16 mouse cellular contexts compared by ENCODE assay signal in the genomic region with DNA sequence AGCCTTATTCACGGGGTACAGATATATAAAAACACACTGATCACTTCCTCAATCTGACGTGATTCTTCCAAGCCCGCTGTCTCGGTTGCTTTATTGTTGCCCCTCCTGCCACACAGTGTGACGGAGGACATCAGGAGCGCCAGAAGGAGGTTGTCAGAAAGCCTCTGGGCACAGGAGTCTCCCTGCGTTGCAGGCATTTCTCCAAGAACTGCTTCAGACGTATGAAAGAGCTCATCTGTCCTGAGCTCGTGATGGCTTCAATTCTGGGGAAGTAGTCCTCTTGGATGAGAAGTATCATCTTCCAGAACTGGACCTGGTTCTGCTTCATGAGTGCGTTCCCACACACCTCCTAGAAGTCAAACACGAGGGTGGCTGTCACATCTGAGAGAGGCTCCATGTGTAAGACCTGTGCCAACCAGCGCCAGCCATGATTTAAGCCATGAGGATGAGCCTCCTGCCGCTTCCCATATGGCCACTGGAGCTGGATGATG. TPM values are rescaled to one million over a fixed set of nuclear protein-coding genes. Genes with fewer than 3 reads are reported as not detected.
DNase-seq lines count a peak whose midpoint lies in the region; ATAC-seq and TF ChIP-seq lines count a peak whose summit lies in the region.
"Had no signal": no experiment of that assay in that cellular context is flagged by ENCODE, and none has a peak within 500 bp of the region (broad histone marks: within the 10 kb centered on the region; RNA-seq: fewer than 3 reads in every experiment).

No protein-coding gene starts in this region.

- no peak for DNase-seq in liver, adult 2 months (ENCODE audit: extremely low read depth, low read depth, low spot score)
- peak; percentile 67 for DNase-seq in brain, adult 2 months (ENCODE audit: low read depth, low spot score)
- DNase-seq in cerebellum, adult 9-10 months = peak; percentile 77
- no peak for DNase-seq in adrenal gland, postnatal 4 days (ENCODE audit: low spot score in 2 of 2)
- no peak for DNase-seq in embryo, embryonic 10.5 days (ENCODE audit: low spot score)
- DNase-seq: adrenal gland, adult 2 months; heart, postnatal 4 days; lung, adult 2 months; thymus, postnatal 36 days had no signal

- no peaks in the 10 kb centered on the region for H3K36me3 ChIP-seq in liver, adult 2 months (ENCODE audit: control insufficient read depth, insufficient read depth, low read length)
- no peaks in the 10 kb centered on the region for H3K36me3 ChIP-seq in liver, embryonic 12.5 days
- H3K36me3 ChIP-seq: embryonic facial prominence, embryonic 13.5 days; forebrain, embryonic 10.5 days; heart, embryonic 13.5 days; limb, embryonic 13.5 days; neural tube, embryonic 15.5 days had no signal

- no peaks in the 10 kb centered on the region for H3K9me3 ChIP-seq in liver, embryonic 12.5 days (replicated peaks)
- H3K9me3 ChIP-seq: embryonic facial prominence, embryonic 13.5 days; forebrain, embryonic 10.5 days; heart, embryonic 13.5 days; limb, embryonic 13.5 days; neural tube, embryonic 15.5 days had no signal

- WGBS in liver, adult 2 months = 73% methylated on average over 13 of the region's 13 CpGs
- 58% methylated on average over 13 of the region's 13 CpGs for WGBS in liver, embryonic 12.5 days (ENCODE audit: insufficient replicate concordance)

- H3K4me3 ChIP-seq in liver, adult 2 months (ENCODE audit: insufficient read depth, low read depth, low read length) = peak overlapping the region; percentile 32
- H3K4me3 ChIP-seq in liver, embryonic 12.5 days = no peak overlapping the region
- H3K4me3 ChIP-seq: embryonic facial prominence, embryonic 13.5 days; forebrain, embryonic 10.5 days; heart, embryonic 13.5 days; limb, embryonic 13.5 days; neural tube, embryonic 15.5 days had no signal

- H3K9ac ChIP-seq in liver, adult 2 months (ENCODE audit: low read depth, low read length) = no peak overlapping the region
- H3K9ac ChIP-seq in liver, embryonic 12.5 days = no peak overlapping the region
- H3K9ac ChIP-seq: embryonic facial prominence, embryonic 13.5 days; heart, embryonic 13.5 days; limb, embryonic 13.5 days; neural tube, embryonic 15.5 days had no signal

- H3K4me1 ChIP-seq in liver, adult 2 months (ENCODE audit: control insufficient read depth, insufficient read depth, low read length) = peaks cover 15% of the 10 kb centered on the region; the same call in 1 of the 2 replicates
- H3K4me1 ChIP-seq in liver, embryonic 12.5 days = peaks cover 24% of the 10 kb centered on the region
- H3K4me1 ChIP-seq: embryonic facial prominence, embryonic 13.5 days; forebrain, embryonic 10.5 days; limb, embryonic 13.5 days; neural tube, embryonic 15.5 days had no signal

- TF ChIP-seq POLR2A in liver, adult 2 months (IDR thresholded peaks at IDR 0.05; ENCODE audit: extremely low read depth, insufficient read depth, low read length) = no peak

- H3K27ac ChIP-seq in liver, adult 2 months (replicated peaks; ENCODE audit: insufficient read depth, low read depth, low read length) = peak overlapping the region; percentile 38
- no peak overlapping the region for H3K27ac ChIP-seq in liver, embryonic 12.5 days
- H3K27ac ChIP-seq: embryonic facial prominence, embryonic 13.5 days; forebrain, embryonic 10.5 days; heart, embryonic 13.5 days; limb, embryonic 13.5 days; neural tube, embryonic 15.5 days had no signal

- H3K4me2 ChIP-seq in liver, embryonic 12.5 days = no peak overlapping the region
- H3K4me2 ChIP-seq: embryonic facial prominence, embryonic 13.5 days; heart, embryonic 13.5 days; limb, embryonic 13.5 days; neural tube, embryonic 15.5 days had no signal

- no peaks in the 10 kb centered on the region for H3K27me3 ChIP-seq in liver, adult 2 months (ENCODE audit: control insufficient read depth, insufficient read depth, low read length)
- peaks cover 7% of the 10 kb centered on the region for H3K27me3 ChIP-seq in liver, embryonic 12.5 days (replicated peaks)
- H3K27me3 ChIP-seq: embryonic facial prominence, embryonic 13.5 days; heart, embryonic 13.5 days; limb, embryonic 13.5 days; neural tube, embryonic 15.5 days had no signal

- ATAC-seq in liver, embryonic 12.5 days = no peak
- ATAC-seq in monocyte, adult 5-6 weeks (replicated peaks; ENCODE audit: insufficient number of reproducible peaks, low FRiP score, low TSS enrichment, poor library complexity, severe bottlenecking) = peak; percentile 27

- H3K79me2 ChIP-seq in liver, adult 2 months (ENCODE audit: control insufficient read depth, insufficient read depth, low read length) = no peaks in the 10 kb centered on the region

- no peak for TF ChIP-seq CTCF in liver, adult 2 months (IDR thresholded peaks at IDR 0.05; ENCODE audit: low read depth, low read length)

RNA-seq across cellular contexts. Expression of gene Ddx27, which starts 7.9 kb away (rescaled TPM):
- 11.1 and 11.2 TPM in 2 replicates for total RNA-seq in liver, adult 2 months (2014; rRNA removed)
- polyA plus RNA-seq in liver, adult 2 months (2012; rRNA removed) = 8.7 and 13.4 TPM in 2 replicates
- polyA plus RNA-seq in liver, embryonic 12.5 days (2016; fragmentation: Nextera tagmentation; extraction: Ambion mirVana) = 78.8 and 79.3 TPM in 2 replicates
- total RNA-seq in monocyte, adult 5-6 weeks (2017) = 80.0 to 90.5 TPM (median 85.6 TPM) in 3 replicates
- 10 to 100 TPM; 44.3 to 50.5 TPM for total RNA-seq in adrenal gland, postnatal 4 days (2021)

RNA-seq across cellular contexts. Expression of gene Stau1, which starts 10.9 kb away (rescaled TPM):
- total RNA-seq in liver, adult 2 months (2014; rRNA removed) = 25.1 and 38.6 TPM in 2 replicates
- polyA plus RNA-seq in liver, adult 2 months (2012; rRNA removed) = 23.8 and 25.9 TPM in 2 replicates
- polyA plus RNA-seq in liver, embryonic 12.5 days (2016; fragmentation: Nextera tagmentation; extraction: Ambion mirVana) = 36.1 and 37.7 TPM in 2 replicates
- total RNA-seq in monocyte, adult 5-6 weeks (2017) = 48.5 to 62.6 TPM (median 52.8 TPM) in 3 replicates
- total RNA-seq in adrenal gland, postnatal 4 days (2021) = 10 to 100 TPM; 76.9 to 79.0 TPM

RNA-seq across cellular contexts. Expression of gene Znfx1, which starts 55.8 kb away (rescaled TPM):
- total RNA-seq in liver, adult 2 months (2014; rRNA removed) = 21.6 and 23.8 TPM in 2 replicates
- 20.5 and 23.3 TPM in 2 replicates for polyA plus RNA-seq in liver, adult 2 months (2012; rRNA removed)
- 13.7 and 13.8 TPM in 2 replicates for polyA plus RNA-seq in liver, embryonic 12.5 days (2016; fragmentation: Nextera tagmentation; extraction: Ambion mirVana)
- total RNA-seq in monocyte, adult 5-6 weeks (2017) = 25.0 to 58.3 TPM (median 29.7 TPM) in 3 replicates
- 10 to 100 TPM; 34.1 to 38.3 TPM for total RNA-seq in adrenal gland, postnatal 4 days (2021)

Comparison
In these comparisons a context has a peak if more than half of its experiments do, and no peak if none do; other contexts are left out.
1. DNase-seq: peak in brain, adult 2 months (single experiment) and cerebellum, adult 9-10 months (single experiment); none in liver, adult 2 months (single experiment), adrenal gland, postnatal 4 days (0 of 2) and embryo, embryonic 10.5 days (single experiment).